Mouse (Mus musculus): ENCODE results near the gene Iffo2. TPM values are rescaled to one million over a fixed set of nuclear protein-coding genes. Genes with fewer than 3 reads are reported as not detected.
A peak's percentile ranks its signal among the peaks of the same experiment; 100 is the strongest.

Gene Iffo2
- polyA plus RNA-seq, 1 experiment from 2014 or later, result 2.4 TPM

- Histone ChIP-seq H3K4me3 (ENCODE audit: low read length) (no peak overlapping the region), H3K27ac (ENCODE audit: low read length) (no peak overlapping the region), H3K4me2 (ENCODE audit: low read depth, low read length) (no peak overlapping the region), H3K9me3 (replicated peaks; ENCODE audit: control insufficient read depth, low read length) (no peaks in the 10 kb centered on the region), H3K4me1 (ENCODE audit: control insufficient read depth, insufficient read depth, low read length) (no peaks in the 10 kb centered on the region), H3K27me3 (ENCODE audit: control insufficient read depth, insufficient read depth, low read length) (no peaks in the 10 kb centered on the region), H3K36me3 (ENCODE audit: control insufficient read depth, insufficient read depth) (no peaks in the 10 kb centered on the region), H3K9ac (ENCODE audit: low read length) (no peak overlapping the region)
- no peak for ATAC-seq (replicated peaks; ENCODE audit: extremely low read depth, insufficient read depth, low FRiP score)
- WGBS, result 79% methylated on average over 6 of the region's 6 CpGs
Observed at GRCm38 (mm10) chr4:139545791-139546190, 15.4 kb downstream of the Iffo2 start.

GRCm38 (mm10) chr4:139549448-139549847, 19.1 kb downstream of the Iffo2 start:
- no peaks in the 10 kb centered on the region for H3K4me1 ChIP-seq (ENCODE audit: control insufficient read depth, insufficient read depth, low read length)
- H3K36me3 ChIP-seq (ENCODE audit: control insufficient read depth, insufficient read depth), result no peaks in the 10 kb centered on the region
- H3K27me3 ChIP-seq (ENCODE audit: control insufficient read depth, insufficient read depth, low read length), result no peaks in the 10 kb centered on the region
- no peaks in the 10 kb centered on the region for H3K9me3 ChIP-seq (replicated peaks; ENCODE audit: control insufficient read depth, low read length)
- H3K4me2 ChIP-seq (ENCODE audit: low read depth, low read length), result no peak overlapping the region
- H3K9ac ChIP-seq (ENCODE audit: low read length), result no peak overlapping the region
- no peak overlapping the region for H3K27ac ChIP-seq (ENCODE audit: low read length)
- 64% methylated on average over 7 of the region's 7 CpGs for WGBS
- no peak for ATAC-seq (replicated peaks; ENCODE audit: extremely low read depth, insufficient read depth, low FRiP score)
- H3K4me3 ChIP-seq (ENCODE audit: low read length), result no peak overlapping the region

- Histone ChIP-seq H3K9ac (ENCODE audit: low read length) (no peak overlapping the region), H3K4me1 (ENCODE audit: control insufficient read depth, insufficient read depth, low read length) (0 out of 2 replicates have a peak, but pooled peaks cover 2% of the 10 kb centered on the region), H3K4me3 (ENCODE audit: low read length) (no peak overlapping the region), H3K36me3 (ENCODE audit: control insufficient read depth, insufficient read depth) (no peaks in the 10 kb centered on the region), H3K27me3 (ENCODE audit: control insufficient read depth, insufficient read depth, low read length) (no peaks in the 10 kb centered on the region), H3K9me3 (replicated peaks; ENCODE audit: control insufficient read depth, low read length) (no peaks in the 10 kb centered on the region), H3K27ac (ENCODE audit: low read length) (no peak overlapping the region), H3K4me2 (ENCODE audit: low read depth, low read length) (no peak overlapping the region)
- ATAC-seq (replicated peaks; ENCODE audit: extremely low read depth, insufficient read depth, low FRiP score), result no peak
- WGBS, result 74% methylated on average over 11 of the region's 11 CpGs
Observed at GRCm38 (mm10) chr4:139555235-139555634, 24.9 kb downstream of the Iffo2 start.

GRCm38 (mm10) chr4:139555951-139556350, 25.6 kb downstream of the Iffo2 start:
- 0 out of 2 replicates have a peak, but pooled peaks cover 2% of the 10 kb centered on the region for H3K4me1 ChIP-seq (ENCODE audit: control insufficient read depth, insufficient read depth, low read length)
- H3K9ac ChIP-seq (ENCODE audit: low read length), result no peak overlapping the region
- H3K9me3 ChIP-seq (replicated peaks; ENCODE audit: control insufficient read depth, low read length), result peaks cover 3% of the 10 kb centered on the region; the same call in 1 of the 2 replicates
- no peak overlapping the region for H3K27ac ChIP-seq (ENCODE audit: low read length)
- H3K27me3 ChIP-seq (ENCODE audit: control insufficient read depth, insufficient read depth, low read length), result no peaks in the 10 kb centered on the region
- no peak overlapping the region for H3K4me3 ChIP-seq (ENCODE audit: low read length)
- no peaks in the 10 kb centered on the region for H3K36me3 ChIP-seq (ENCODE audit: control insufficient read depth, insufficient read depth)
- ATAC-seq (replicated peaks; ENCODE audit: extremely low read depth, insufficient read depth, low FRiP score), result peak; percentile 83
- peak overlapping the region; percentile 18; the same call in 1 of the 2 replicates for H3K4me2 ChIP-seq (ENCODE audit: low read depth, low read length)
- 40% methylated on average over 19 of the region's 19 CpGs for WGBS

GRCm38 (mm10) chr4:139568361-139568760, 38.0 kb downstream of the Iffo2 start:
- H3K27me3 ChIP-seq (ENCODE audit: control insufficient read depth, insufficient read depth, low read length), result peaks cover 2% of the 10 kb centered on the region; the same call in 1 of the 2 replicates
- H3K9ac ChIP-seq (ENCODE audit: low read length), result no peak overlapping the region
- H3K9me3 ChIP-seq (replicated peaks; ENCODE audit: control insufficient read depth, low read length), result no peaks in the 10 kb centered on the region
- WGBS, result 79% methylated on average over 15 of the region's 15 CpGs
- ATAC-seq (replicated peaks; ENCODE audit: extremely low read depth, insufficient read depth, low FRiP score), result no peak
- no peak overlapping the region for H3K4me3 ChIP-seq (ENCODE audit: low read length)
- H3K4me2 ChIP-seq (ENCODE audit: low read depth, low read length), result no peak overlapping the region
- H3K36me3 ChIP-seq (ENCODE audit: control insufficient read depth, insufficient read depth), result no peaks in the 10 kb centered on the region
- no peak overlapping the region for H3K27ac ChIP-seq (ENCODE audit: low read length)
- H3K4me1 ChIP-seq (ENCODE audit: control insufficient read depth, insufficient read depth, low read length), result no peaks in the 10 kb centered on the region

- no peaks in the 10 kb centered on the region for H3K36me3 ChIP-seq (ENCODE audit: control insufficient read depth, insufficient read depth)
- 75% methylated on average over 10 of the region's 10 CpGs for WGBS
- no peak overlapping the region for H3K4me3 ChIP-seq (ENCODE audit: low read length)
- no peak overlapping the region for H3K4me2 ChIP-seq (ENCODE audit: low read depth, low read length)
- no peaks in the 10 kb centered on the region for H3K9me3 ChIP-seq (replicated peaks; ENCODE audit: control insufficient read depth, low read length)
- peaks cover 2% of the 10 kb centered on the region; the same call in 1 of the 2 replicates for H3K27me3 ChIP-seq (ENCODE audit: control insufficient read depth, insufficient read depth, low read length)
- no peak for ATAC-seq (replicated peaks; ENCODE audit: extremely low read depth, insufficient read depth, low FRiP score)
- H3K4me1 ChIP-seq (ENCODE audit: control insufficient read depth, insufficient read depth, low read length), result peaks cover 6% of the 10 kb centered on the region
- no peak overlapping the region for H3K9ac ChIP-seq (ENCODE audit: low read length)
- no peak overlapping the region for H3K27ac ChIP-seq (ENCODE audit: low read length)
Observed at GRCm38 (mm10) chr4:139570756-139571155, 40.4 kb downstream of the Iffo2 start.

- WGBS, result 84% methylated on average over 12 of the region's 12 CpGs
- Histone ChIP-seq H3K4me2 (ENCODE audit: low read depth, low read length) (no peak overlapping the region), H3K4me3 (ENCODE audit: low read length) (no peak overlapping the region), H3K27ac (ENCODE audit: low read length) (no peak overlapping the region), H3K36me3 (ENCODE audit: control insufficient read depth, insufficient read depth) (no peaks in the 10 kb centered on the region), H3K9me3 (replicated peaks; ENCODE audit: control insufficient read depth, low read length) (no peaks in the 10 kb centered on the region), H3K4me1 (ENCODE audit: control insufficient read depth, insufficient read depth, low read length) (peaks cover 23% of the 10 kb centered on the region), H3K27me3 (ENCODE audit: control insufficient read depth, insufficient read depth, low read length) (no peaks in the 10 kb centered on the region), H3K9ac (ENCODE audit: low read length) (no peak overlapping the region)
- no peak for ATAC-seq (replicated peaks; ENCODE audit: extremely low read depth, insufficient read depth, low FRiP score)
Observed at GRCm38 (mm10) chr4:139572928-139573512, 42.7 kb downstream of the Iffo2 start.

- Histone ChIP-seq H3K4me3 (ENCODE audit: low read length) (peak overlapping the region; percentile 88), H3K27ac (ENCODE audit: low read length) (peak overlapping the region; percentile 83), H3K9ac (ENCODE audit: low read length) (peak overlapping the region; percentile 92), H3K4me1 (ENCODE audit: control insufficient read depth, insufficient read depth, low read length) (peaks cover 35% of the 10 kb centered on the region), H3K27me3 (ENCODE audit: control insufficient read depth, insufficient read depth, low read length) (no peaks in the 10 kb centered on the region), H3K9me3 (replicated peaks; ENCODE audit: control insufficient read depth, low read length) (no peaks in the 10 kb centered on the region), H3K4me2 (ENCODE audit: low read depth, low read length) (peak overlapping the region; percentile 98), H3K36me3 (ENCODE audit: control insufficient read depth, insufficient read depth) (no peaks in the 10 kb centered on the region)
- WGBS, result 0% methylated on average over 52 of the region's 52 CpGs
- ATAC-seq (replicated peaks; ENCODE audit: extremely low read depth, insufficient read depth, low FRiP score), result peak; percentile 97
Observed at GRCm38 (mm10) chr4:139574156-139574798, 43.9 kb downstream of the Iffo2 start.

All from heart, embryonic 16.5 days (tissue).